Mouse (Mus musculus) forebrain, postnatal 0 days (tissue): ENCODE data around the gene Lexm. TPM values are rescaled to one million over a fixed set of nuclear protein-coding genes. Genes with fewer than 3 reads are reported as not detected.

Experiments used
- ATAC-seq: fragments of 200-750 bp; cut with Nextera tagmentation; 2 replicates; pipeline ENCODE4 v1.8.0; 2017; ENCODE audit warnings: mild to moderate bottlenecking, moderate library complexity
- DNase-seq: peaks from one replicate; pipeline ENCODE4 v3.0.0-alpha.2; 2015
- H3K27ac ChIP-seq: fragments of 300-500 bp; sonication (generic); 2 replicates; pipeline ENCODE4 v1.5.1; 2014; ENCODE audit warnings: low read depth, mild to moderate bottlenecking, antibody characterized with exemption, low read length, moderate library complexity, mixed read lengths
- H3K27me3 ChIP-seq: fragments of 300-500 bp; sonication (generic); 2 replicates; pipeline ENCODE4 v1.6.1; 2014; ENCODE audit warnings: mild to moderate bottlenecking, low read length, mixed read lengths; ENCODE audit not compliant: insufficient read depth
- H3K36me3 ChIP-seq: fragments of 300-500 bp; sonication (generic); 2 replicates; pipeline ENCODE4 v1.6.1; 2014; ENCODE audit warnings: mild to moderate bottlenecking, moderate library complexity; ENCODE audit not compliant: insufficient read depth
- H3K4me1 ChIP-seq: fragments of 300-500 bp; sonication (generic); 2 replicates; pipeline ENCODE4 v1.6.1; 2014; ENCODE audit warnings: antibody characterized with exemption; ENCODE audit not compliant: insufficient read depth
- H3K4me2 ChIP-seq: fragments of 300-500 bp; sonication (generic); 2 replicates; pipeline ENCODE4 v1.6.1; 2014; ENCODE audit warnings: low read depth, mild to moderate bottlenecking, moderate library complexity
- H3K4me3 ChIP-seq: fragments of 300-500 bp; sonication (generic); 2 replicates; pipeline ENCODE4 v1.5.1; 2014; ENCODE audit warnings: low read depth, low read length, mixed read lengths
- H3K9ac ChIP-seq: fragments of 300-500 bp; sonication (generic); 2 replicates; pipeline ENCODE4 v1.6.1; 2014; ENCODE audit warnings: mild to moderate bottlenecking
- H3K9me3 ChIP-seq: fragments of 300-500 bp; sonication (generic); 2 replicates; pipeline ENCODE4 v1.6.1; 2016; ENCODE audit warnings: low read length
- CTCF ChIP-seq: sonication (generic); IDR thresholded peaks from 2 replicates; pipeline ENCODE4 v1.5.1; 2016; ENCODE audit warnings: antibody characterized with exemption, control low read depth, low read depth
- WGBS: fragments of 180-500 bp; shearing (Covaris S2); extraction: QIAGEN DNeasy Blood & Tissue Kit; methylation state at CpG from one replicate; pipeline ENCODE4 v1.1.7; 2014; 5-methylcytosine and 5-hydroxymethylcytosine counted together
- polyA plus RNA-seq: library from polyadenylated mRNA; unstranded; fragments of >200 nt; fragmentation: Nextera tagmentation; extraction: Ambion mirVana; gene quantifications from 2 replicates; pipeline ENCODE4 v1.2.1, GENCODE M21; 2015
- total RNA-seq: library from RNA; depleted of rRNA; stranded (reverse); fragments of >200 nt; gene quantifications from 2 replicates; pipeline ENCODE4 v1.2.3, GENCODE M21; 2014

The Lexm gene
- total and polyA plus RNA-seq, 2 experiments from 2014 or later = not detected

DNA sequence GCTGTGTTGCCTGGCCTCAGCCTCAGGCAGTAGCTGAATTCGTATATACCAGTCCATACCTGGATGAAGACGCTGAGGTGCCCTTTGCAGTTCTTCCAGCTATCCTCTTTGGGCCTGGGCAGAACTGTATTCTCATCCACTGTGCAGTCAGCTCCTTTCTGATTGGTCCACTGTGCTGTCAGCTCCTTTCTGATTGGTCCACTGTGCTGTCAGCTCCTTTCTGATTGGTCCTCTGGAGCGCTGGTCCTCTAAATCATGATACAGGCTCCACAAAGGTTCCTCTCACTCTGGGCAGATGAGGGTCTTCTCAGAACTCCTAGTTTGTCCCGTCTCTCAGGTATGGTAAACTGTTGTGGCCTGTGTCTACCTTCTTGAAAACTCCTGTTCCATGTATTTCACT, 47.4 kb downstream of the Lexm start:
- H3K27ac ChIP-seq = no peak overlapping the region
- no peak for DNase-seq
- no peaks in the 10 kb centered on the region for H3K9me3 ChIP-seq
- H3K4me3 ChIP-seq = no peak overlapping the region
- no peak for TF ChIP-seq CTCF
- WGBS = 93% methylated on average over 4 of the region's 4 CpGs
- H3K9ac ChIP-seq = no peak overlapping the region
- peaks cover 60% of the 10 kb centered on the region for H3K36me3 ChIP-seq
- no peaks in the 10 kb centered on the region for H3K4me1 ChIP-seq
- no peak for ATAC-seq
- no peaks in the 10 kb centered on the region for H3K27me3 ChIP-seq
- no peak overlapping the region for H3K4me2 ChIP-seq

- peak overlapping the region; percentile 93 for H3K4me2 ChIP-seq
- peak overlapping the region; percentile 87; the same call in 1 of the 2 replicates for H3K4me3 ChIP-seq
- no peak overlapping the region for H3K9ac ChIP-seq
- ATAC-seq = no peak
- DNase-seq = no peak
- peaks cover 22% of the 10 kb centered on the region for H3K4me1 ChIP-seq
- no peaks in the 10 kb centered on the region for H3K27me3 ChIP-seq
- peaks cover 26% of the 10 kb centered on the region for H3K36me3 ChIP-seq
- no peak for TF ChIP-seq CTCF
- H3K9me3 ChIP-seq = no peaks in the 10 kb centered on the region
- H3K27ac ChIP-seq = no peak overlapping the region
- WGBS = 87% methylated on average over 11 of the region's 11 CpGs
Observed at GRCm38 (mm10) chr4:106564161-106564560, 52.9 kb downstream of the Lexm start.

GRCm38 (mm10) chr4:106562837-106563790, 53.9 kb downstream of the Lexm start:
- 49% methylated on average over 9 of the region's 9 CpGs for WGBS
- DNase-seq = no peak
- peak overlapping the region; percentile 64; the same call in 1 of the 2 replicates for H3K9ac ChIP-seq

GRCm38 (mm10) chr4:106562006-106562405, 55.0 kb downstream of the Lexm start:
- Histone ChIP-seq H3K36me3 (peaks cover 16% of the 10 kb centered on the region), H3K9ac (peak overlapping the region; percentile 64), H3K4me1 (peaks cover 22% of the 10 kb centered on the region), H3K27me3 (no peaks in the 10 kb centered on the region), H3K27ac (no peak overlapping the region), H3K9me3 (no peaks in the 10 kb centered on the region), H3K4me2 (peak overlapping the region; percentile 93), H3K4me3 (peak overlapping the region; percentile 87)
- 10% methylated on average over 6 of the region's 6 CpGs for WGBS
- DNase-seq = no peak
- no peak for ATAC-seq
- no peak for TF ChIP-seq CTCF

More at GRCm38 (mm10) chr4:106562837-106563790, 53.9 kb downstream of the Lexm start:
- Histone ChIP-seq H3K27ac (no peak overlapping the region), H3K9me3 (no peaks in the 10 kb centered on the region), H3K4me3 (peak overlapping the region; percentile 87), H3K4me2 (peak overlapping the region; percentile 93), H3K36me3 (peaks cover 26% of the 10 kb centered on the region), H3K4me1 (peaks cover 22% of the 10 kb centered on the region), H3K27me3 (no peaks in the 10 kb centered on the region)
- no peak for TF ChIP-seq CTCF
- ATAC-seq = no peak

DNA sequence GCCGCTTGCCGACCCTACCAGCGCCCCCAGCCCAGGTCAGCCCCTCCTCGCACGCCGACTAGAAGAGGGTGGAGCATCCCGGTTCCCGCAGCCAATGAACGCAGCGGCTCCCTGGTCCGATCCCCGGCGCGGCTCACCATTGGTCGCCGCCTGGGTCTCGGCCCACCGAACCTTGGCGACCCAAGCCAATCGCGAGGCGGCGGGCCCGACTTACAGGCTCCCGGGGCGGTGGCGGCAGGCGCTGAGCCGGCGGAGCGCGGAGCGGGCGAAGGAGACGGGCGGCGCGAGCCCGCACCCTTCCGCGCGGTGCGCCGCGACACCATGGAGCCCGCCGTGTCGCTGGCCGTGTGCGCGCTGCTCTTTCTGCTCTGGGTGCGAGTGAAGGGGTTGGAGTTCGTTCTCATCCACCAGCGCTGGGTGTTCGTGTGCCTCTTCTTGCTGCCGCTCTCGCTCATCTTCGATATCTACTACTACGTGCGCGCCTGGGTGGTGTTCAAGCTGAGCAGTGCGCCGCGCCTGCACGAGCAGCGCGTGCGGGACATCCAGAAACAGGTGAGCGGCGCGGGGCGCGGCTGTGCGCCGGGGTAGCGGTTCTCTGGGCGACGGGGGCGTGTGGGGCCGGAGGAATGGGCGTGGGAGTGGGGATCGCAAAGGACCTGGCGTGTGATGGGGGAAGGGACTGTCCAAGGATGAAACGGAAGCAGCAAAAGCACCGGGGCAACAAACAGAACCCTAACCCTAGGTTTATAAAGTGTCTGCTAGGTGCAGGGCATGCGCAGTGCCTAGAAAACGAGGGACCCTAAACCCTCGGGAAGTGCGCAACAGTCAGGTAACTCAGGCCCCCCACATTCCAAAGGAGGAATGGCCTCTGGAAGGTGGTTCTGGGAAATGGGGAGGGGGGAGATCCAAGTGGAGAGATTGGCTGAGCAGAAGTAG, 55.9 kb downstream of the Lexm start, which contains the start of gene Dhcr24:
Dhcr24 (plus strand) TSS at position 193 of the 936 bp plus-strand sequence.
- Histone ChIP-seq H3K36me3 (peaks cover 16% of the 10 kb centered on the region), H3K27ac (peak within 1 kb of the TSS; percentile 76), H3K4me1 (peaks cover 22% of the 10 kb centered on the region), H3K27me3 (no peaks in the 10 kb centered on the region), H3K4me3 (peak within 1 kb of the TSS; percentile 87), H3K4me2 (peak within 1 kb of the TSS; percentile 93), H3K9me3 (no peaks in the 10 kb centered on the region), H3K9ac (peak within 1 kb of the TSS; percentile 64)
- DNase-seq (peak; percentile 97), ATAC-seq (peak; percentile 98)
- TF ChIP-seq CTCF = no peak
- WGBS = under 1% methylated on average over 88 of the region's 89 CpGs

DNA sequence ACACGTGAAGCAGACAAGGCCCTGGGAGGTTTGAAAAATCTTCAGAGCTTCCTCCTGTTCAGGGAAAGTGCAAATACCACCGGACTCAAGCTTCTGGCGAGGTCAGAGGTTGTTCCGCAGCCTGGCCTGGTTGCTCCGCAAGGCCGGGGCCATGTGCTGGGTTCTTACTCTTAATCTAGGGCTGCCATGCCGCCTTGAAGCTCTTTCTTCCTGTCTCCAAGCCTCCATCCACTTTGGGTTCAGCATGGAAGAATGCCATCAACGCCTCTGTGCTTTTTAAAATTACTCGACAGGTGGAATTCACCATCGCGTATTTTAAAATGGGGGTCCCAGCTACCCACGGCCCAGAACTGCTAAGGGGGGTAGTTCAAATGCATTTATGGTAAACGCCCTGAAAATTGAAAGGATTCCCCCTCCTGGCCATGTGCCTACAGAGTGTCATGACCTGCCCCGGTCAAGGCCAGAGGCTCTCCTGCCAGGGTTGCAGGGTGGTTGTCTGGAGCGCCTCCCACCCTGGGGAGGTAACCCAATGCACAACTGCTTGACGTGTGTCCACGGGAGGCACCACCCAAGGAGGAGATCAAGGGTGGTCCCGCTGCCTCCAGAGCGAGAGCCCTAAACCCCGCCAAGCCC, 56.7 kb downstream of the Lexm start:
- peak overlapping the region; percentile 59 for H3K9ac ChIP-seq
- H3K36me3 ChIP-seq = peaks cover 8% of the 10 kb centered on the region; the same call in 1 of the 2 replicates
- H3K4me1 ChIP-seq = peaks cover 22% of the 10 kb centered on the region
- no peak for ATAC-seq
- TF ChIP-seq CTCF = 0 out of 2 replicates have a peak, but pooled peaks have one; percentile 7
- DNase-seq = no peak
- no peaks in the 10 kb centered on the region for H3K27me3 ChIP-seq
- H3K4me3 ChIP-seq = peak overlapping the region; percentile 87
- no peaks in the 10 kb centered on the region for H3K9me3 ChIP-seq
- WGBS = 3% methylated on average over 20 of the region's 20 CpGs
- peak overlapping the region; percentile 76 for H3K27ac ChIP-seq
- H3K4me2 ChIP-seq = peak overlapping the region; percentile 93
